Mouse (Mus musculus) E14TG2a.4 (cell line): ENCODE data around the gene Sema6c.
A peak's percentile ranks its signal among the peaks of the same experiment; 100 is the strongest.

Experiments
- H3K27me3 ChIP-seq: 2 replicates; pipeline ENCODE4 v1.6.1; 2014; ENCODE audit warnings: low read length, control low read depth; ENCODE audit not compliant: insufficient read depth
- H3K36me3 ChIP-seq: 2 replicates; pipeline ENCODE4 v1.6.1; 2014; ENCODE audit warnings: low read length, control low read depth; ENCODE audit not compliant: insufficient read depth
- H3K4me1 ChIP-seq: replicated peaks from 2 replicates; pipeline ENCODE4 v1.6.1; 2014; ENCODE audit warnings: low read depth, low read length, control low read depth
- H3K4me3 ChIP-seq: replicated peaks from 2 replicates; pipeline ENCODE4 v1.5.1; 2014; ENCODE audit warnings: mild to moderate bottlenecking, low read length
- H3K9me3 ChIP-seq: 2 replicates; pipeline ENCODE4 v1.6.1; 2014; ENCODE audit warnings: low read length, control low read depth
- CTCF ChIP-seq: conservative IDR thresholded peaks from 2 replicates; pipeline ENCODE4 v1.5.1; 2014; ENCODE audit warnings: low read length
- NANOG ChIP-seq: IDR thresholded peaks from 2 replicates; pipeline ENCODE4 v1.6.1; 2014; ENCODE audit warnings: borderline replicate concordance, low read length, mixed read lengths
- POU5F1 ChIP-seq: IDR thresholded peaks from 2 replicates; pipeline ENCODE4 v1.6.1; 2014; ENCODE audit warnings: low read length, borderline replicate concordance

Sema6c gene

GRCm38 (mm10) chr3:95213609-95213975 is 53.3 kb downstream of the Sema6c start:
- H3K9me3 ChIP-seq, result no peaks in the 10 kb centered on the region
- H3K36me3 ChIP-seq, result peaks cover 71% of the 10 kb centered on the region
- H3K4me1 ChIP-seq, result peaks cover 15% of the 10 kb centered on the region
- no peak overlapping the region for H3K4me3 ChIP-seq
- H3K27me3 ChIP-seq, result no peaks in the 10 kb centered on the region
- TF ChIP-seq CTCF (no peak), NANOG (no peak), POU5F1 (no peak)

DNA sequence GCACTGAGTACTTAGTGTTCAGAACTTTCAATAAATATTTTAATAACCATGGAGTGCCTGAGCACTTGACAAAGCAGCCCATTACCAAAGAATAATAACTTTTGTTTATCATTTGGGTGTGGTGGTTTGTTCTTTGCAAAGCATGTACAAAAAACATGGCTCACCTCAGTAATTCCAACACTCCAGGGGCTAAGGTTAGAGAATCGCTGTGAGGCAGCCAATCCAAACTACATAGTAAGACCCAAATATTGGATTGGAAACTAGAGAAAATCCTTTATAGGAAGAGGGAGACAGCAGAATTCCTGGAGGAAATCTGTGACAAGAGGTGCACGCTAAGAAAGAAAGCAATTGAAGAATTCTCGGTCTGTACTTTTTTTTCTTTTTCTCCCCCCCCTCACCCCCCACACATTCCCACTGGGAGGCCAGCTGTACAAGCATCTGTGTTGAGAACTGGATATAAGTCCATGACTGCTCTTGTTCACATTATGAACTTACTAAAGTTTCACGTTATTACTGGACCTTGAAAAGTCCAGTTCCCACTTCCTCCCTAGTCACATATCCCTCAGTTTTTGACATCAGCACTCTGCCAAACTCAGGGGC is 56.5 kb downstream of the Sema6c start:
- no peaks in the 10 kb centered on the region for H3K27me3 ChIP-seq
- no peaks in the 10 kb centered on the region for H3K9me3 ChIP-seq
- no peak for TF ChIP-seq POU5F1
- TF ChIP-seq NANOG, result no peak
- H3K4me3 ChIP-seq, result peak overlapping the region; percentile 94
- H3K4me1 ChIP-seq, result peaks cover 44% of the 10 kb centered on the region
- H3K36me3 ChIP-seq, result peaks cover 67% of the 10 kb centered on the region

DNA sequence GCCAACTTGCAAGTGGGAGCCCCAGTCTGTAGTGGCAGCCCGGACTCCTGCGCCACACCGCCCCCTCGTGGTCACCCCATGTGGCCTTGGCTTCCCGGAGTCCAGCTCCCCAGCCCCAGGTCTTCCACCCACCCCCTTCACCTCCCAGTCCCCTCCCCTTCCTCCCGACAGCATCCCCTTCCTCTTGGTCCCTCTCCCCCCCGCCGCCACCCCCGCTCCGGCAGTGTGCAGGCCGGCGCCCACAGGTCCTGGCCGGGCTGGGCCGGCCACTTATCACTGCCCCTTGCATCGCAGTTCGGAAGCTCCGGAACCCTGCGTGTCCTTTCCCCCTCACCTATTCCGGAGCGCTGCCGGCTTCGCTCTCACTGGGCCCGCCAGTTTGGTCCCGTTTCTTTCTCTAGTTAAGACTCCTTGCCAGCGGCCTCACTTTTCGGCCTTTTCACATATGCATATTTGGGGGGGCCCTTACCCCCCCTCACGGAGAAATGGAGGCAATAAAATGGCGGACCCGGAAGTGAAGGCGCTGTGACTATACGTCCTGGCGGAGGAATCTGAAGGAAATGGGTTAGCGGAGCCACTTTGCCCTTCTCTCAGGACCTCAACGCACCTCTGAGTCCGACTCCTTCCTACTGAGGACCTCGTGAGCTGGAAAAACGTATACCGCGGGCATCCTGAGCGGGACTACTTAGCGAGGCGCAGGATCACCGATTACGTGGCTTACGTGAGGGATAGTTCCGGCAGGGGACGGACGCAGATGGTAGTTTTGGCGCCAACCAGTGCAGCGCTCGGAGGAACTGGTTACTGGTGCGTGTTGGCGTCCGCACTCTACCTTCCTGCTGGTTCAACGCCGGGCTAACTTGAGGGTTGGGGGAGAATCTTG is 57.2 kb downstream of the Sema6c start, which contains the start of gene Gabpb2:
Gene Gabpb2, minus strand, starts transcription at position 662 of the 880 bp plus-strand sequence.
- H3K27me3 ChIP-seq, result no peaks in the 10 kb centered on the region
- H3K9me3 ChIP-seq, result no peaks in the 10 kb centered on the region
- peaks cover 49% of the 10 kb centered on the region for H3K4me1 ChIP-seq
- H3K36me3 ChIP-seq, result peaks cover 66% of the 10 kb centered on the region
- peak; percentile 55 for TF ChIP-seq CTCF
- TF ChIP-seq NANOG, result no peak
- TF ChIP-seq POU5F1, result peak; percentile 86
- H3K4me3 ChIP-seq, result peak within 1 kb of the TSS; percentile 94

GRCm38 (mm10) chr3:95218466-95219137 is 58.3 kb downstream of the Sema6c start:
- Histone ChIP-seq H3K9me3 (no peaks in the 10 kb centered on the region), H3K4me1 (peaks cover 60% of the 10 kb centered on the region), H3K27me3 (no peaks in the 10 kb centered on the region), H3K36me3 (peaks cover 71% of the 10 kb centered on the region), H3K4me3 (peak overlapping the region; percentile 94)
- TF ChIP-seq CTCF (0 out of 2 replicates have a peak, but pooled peaks have one; percentile 14), NANOG (no peak)

GRCm38 (mm10) chr3:95223041-95223440 is 62.8 kb downstream of the Sema6c start:
- Histone ChIP-seq H3K4me3 (no peak overlapping the region), H3K27me3 (no peaks in the 10 kb centered on the region), H3K9me3 (no peaks in the 10 kb centered on the region), H3K4me1 (peaks cover 87% of the 10 kb centered on the region), H3K36me3 (peaks cover 64% of the 10 kb centered on the region)
- TF ChIP-seq CTCF (no peak), POU5F1 (no peak), NANOG (no peak)
